ENCODE assay signal across 9 mouse cellular contexts in genomic region chr13:21936968-21937367, GRCm38 (mm10). TPM values are rescaled to one million over a fixed set of nuclear protein-coding genes. Genes with fewer than 3 reads are reported as not detected.
DNase-seq lines count a peak whose midpoint lies in the region; ATAC-seq lines count a peak whose summit lies in the region.
"Had no signal": no experiment of that assay in that cellular context is flagged by ENCODE, and none has a peak within 500 bp of the region (broad histone marks: within the 10 kb centered on the region; RNA-seq: fewer than 3 reads in every experiment).

No protein-coding gene starts in this region.

- H3K9ac ChIP-seq in heart, embryonic 15.5 days: no peak overlapping the region
- H3K9ac ChIP-seq in limb, embryonic 13.5 days: no peak overlapping the region

- DNase-seq in right cerebral cortex, adult 2 months (ENCODE audit: low spot score in 2 of 2): peak; percentile 63 to 70
- no peak for DNase-seq in right cerebral cortex, postnatal 36 days (ENCODE audit: low spot score in 2 of 2)
- DNase-seq in c-Kit-positive CD71-positive TER-119-negative erythroid progenitor cells, embryonic 14.5 days (ENCODE audit: low read depth): peak; percentile 93
- DNase-seq in naive thymus-derived CD4-positive, alpha-beta T cell, adult 2 months (ENCODE audit: low read depth): peak; percentile 80
- DNase-seq in thymus, postnatal 0 days (ENCODE audit: low spot score): peak; percentile 92
- DNase-seq in urinary bladder, postnatal 10 days (ENCODE audit: low spot score): no peak

- peak overlapping the region; percentile 34 for H3K4me3 ChIP-seq in heart, embryonic 15.5 days
- H3K4me3 ChIP-seq in limb, embryonic 13.5 days: peak overlapping the region; percentile 28

- H3K27ac ChIP-seq in heart, embryonic 15.5 days: no peak overlapping the region
- H3K27ac ChIP-seq in limb, embryonic 13.5 days: no peak overlapping the region

- peak overlapping the region; percentile 44 for H3K4me2 ChIP-seq in heart, embryonic 15.5 days
- peak overlapping the region; percentile 49 for H3K4me2 ChIP-seq in limb, embryonic 13.5 days (replicated peaks)

- ATAC-seq in heart, embryonic 15.5 days (replicated peaks; ENCODE audit: insufficient number of reproducible peaks, insufficient read depth, low FRiP score, low read depth): no peak; the same call in 1 of the 2 replicates
- ATAC-seq in limb, embryonic 13.5 days (ENCODE audit: low FRiP score, low read depth): no peak

- H3K36me3 ChIP-seq in heart, embryonic 15.5 days: no peaks in the 10 kb centered on the region
- H3K36me3 ChIP-seq in limb, embryonic 13.5 days: no peaks in the 10 kb centered on the region

- 6% methylated on average over 17 of the region's 17 CpGs for WGBS in heart, embryonic 15.5 days
- WGBS in limb, embryonic 13.5 days: 5% methylated on average over 17 of the region's 17 CpGs

- no peaks in the 10 kb centered on the region for H3K27me3 ChIP-seq in heart, embryonic 15.5 days
- H3K27me3 ChIP-seq in limb, embryonic 13.5 days: no peaks in the 10 kb centered on the region

- no peaks in the 10 kb centered on the region for H3K9me3 ChIP-seq in heart, embryonic 15.5 days (replicated peaks)
- no peaks in the 10 kb centered on the region for H3K9me3 ChIP-seq in limb, embryonic 13.5 days

- H3K4me1 ChIP-seq in heart, embryonic 15.5 days (replicated peaks): peaks cover 5% of the 10 kb centered on the region
- peaks cover 8% of the 10 kb centered on the region; the same call in 1 of the 2 replicates for H3K4me1 ChIP-seq in limb, embryonic 13.5 days

RNA-seq across cellular contexts. Expression of gene Zfp184, which starts 7.9 kb away (rescaled TPM):
- polyA plus RNA-seq in heart, embryonic 15.5 days (2015; fragmentation: Nextera tagmentation; extraction: Ambion mirVana): 3.8 and 5.1 TPM in 2 replicates
- polyA plus RNA-seq in limb, embryonic 13.5 days (2015; fragmentation: Nextera tagmentation; extraction: Ambion mirVana): 18.3 and 20.2 TPM in 2 replicates
- 3.7 and 4.4 TPM in 2 replicates for polyA plus RNA-seq in thymus, postnatal 0 days (2015; fragmentation: Nextera tagmentation; extraction: Ambion mirVana)

RNA-seq across cellular contexts. Expression of gene Pom121l2, which starts 44.0 kb away (rescaled TPM):
- polyA plus RNA-seq in heart, embryonic 15.5 days (2015; fragmentation: Nextera tagmentation; extraction: Ambion mirVana): not detected in 2 replicates
- 0.37 and 0.38 TPM in 2 replicates for polyA plus RNA-seq in limb, embryonic 13.5 days (2015; fragmentation: Nextera tagmentation; extraction: Ambion mirVana)
- polyA plus RNA-seq in thymus, postnatal 0 days (2015; fragmentation: Nextera tagmentation; extraction: Ambion mirVana): 0.14 and 0.18 TPM in 2 replicates
- polyA plus RNA-seq: neural tube, embryonic 14.5 days had no signal

Comparison
In these comparisons a context has a peak if more than half of its experiments do, and no peak if none do; other contexts are left out.
1. DNase-seq: peak in right cerebral cortex, adult 2 months (2 of 2), c-Kit-positive CD71-positive TER-119-negative erythroid progenitor cells, embryonic 14.5 days (single experiment), naive thymus-derived CD4-positive, alpha-beta T cell, adult 2 months (single experiment) and thymus, postnatal 0 days (single experiment); none in right cerebral cortex, postnatal 36 days (0 of 2) and urinary bladder, postnatal 10 days (single experiment).